Mouse (Mus musculus): ENCODE results near the gene Clec4f.

GRCm38 (mm10) chr6:83702146-83702999 is 46.4 kb upstream of the Clec4f start:
- TF ChIP-seq POLR2A (IDR thresholded peaks at IDR 0.05; ENCODE audit: insufficient read depth, low read depth, low read length), result no peak
- TF ChIP-seq CTCF (IDR thresholded peaks at IDR 0.05), result no peak
